Mouse (Mus musculus) MEL (cell line): Measurements from ENCODE around the gene Abca17. TPM values are rescaled to one million over a fixed set of nuclear protein-coding genes. Genes with fewer than 3 reads are reported as not detected.

Source experiments
- DNase-seq: peaks from one replicate; pipeline ENCODE4 v3.0.0; 2011; ENCODE audit warnings: low read depth, low spot score
- H3K27ac ChIP-seq: 2 replicates; pipeline ENCODE4 v1.5.1; 2012; ENCODE audit warnings: low read depth, mild to moderate bottlenecking, control low read depth, low read length, moderate library complexity; ENCODE audit not compliant: control insufficient read depth
- H3K27me3 ChIP-seq, 2 experiments: fragments of 150-350 bp in 1 of 2; sonication (generic) in 1 of 2; 2 replicates each; pipeline ENCODE4 v1.6.1; 2012; ENCODE audit warnings: low read length in 2 of 2, mild to moderate bottlenecking in 2 of 2, improper control_type of control experiment in 1 of 2, moderate library complexity in 1 of 2; ENCODE audit not compliant: insufficient read depth in 2 of 2, control insufficient read depth in 1 of 2
- H3K36me3 ChIP-seq, 2 experiments: 2 replicates each; pipeline ENCODE4 v1.6.1; 2012 to 2014; ENCODE audit warnings: low read length in 2 of 2, improper control_type of control experiment in 1 of 2, inconsistent platforms in 1 of 2, mild to moderate bottlenecking in 1 of 2; ENCODE audit not compliant: insufficient read depth in 2 of 2, control insufficient read depth in 1 of 2
- H3K4me1 ChIP-seq, 2 experiments: fragments of 150-350 bp in 1 of 2; sonication (generic) in 1 of 2; 2 replicates each; pipeline ENCODE4 v1.6.1; 2012; ENCODE audit warnings: low read length in 2 of 2, improper control_type of control experiment in 1 of 2, mild to moderate bottlenecking in 1 of 2; ENCODE audit not compliant: insufficient read depth in 2 of 2, control insufficient read depth in 1 of 2
- H3K4me3 ChIP-seq, 2 experiments: fragments of 150-350 bp in 1 of 2; sonication (generic) in 1 of 2; 2 replicates each; pipeline ENCODE4 v1.5.1; 2012; ENCODE audit warnings: low read depth in 2 of 2, low read length in 2 of 2, mild to moderate bottlenecking in 2 of 2, moderate library complexity in 2 of 2, control low read depth in 1 of 2, improper control_type of control experiment in 1 of 2; ENCODE audit not compliant: control insufficient read depth in 1 of 2, insufficient read depth in 1 of 2
- H3K79me2 ChIP-seq: 2 replicates; pipeline ENCODE4 v1.6.1; 2012; ENCODE audit warnings: mild to moderate bottlenecking, low read length, moderate library complexity; ENCODE audit not compliant: control insufficient read depth, poor library complexity, insufficient read depth
- H3K9ac ChIP-seq: 2 replicates; pipeline ENCODE4 v1.6.1; 2012; ENCODE audit warnings: low read depth, mild to moderate bottlenecking, control low read depth, low read length, moderate library complexity; ENCODE audit not compliant: control insufficient read depth, poor library complexity, severe bottlenecking
- H3K9me3 ChIP-seq: fragments of 150-350 bp; sonication (generic); replicated peaks from 2 replicates; pipeline ENCODE4 v1.6.1; 2012; ENCODE audit warnings: mild to moderate bottlenecking, low read length, improper control_type of control experiment, moderate library complexity; ENCODE audit not compliant: insufficient read depth
- BHLHE40 ChIP-seq: IDR thresholded peaks from 2 replicates; pipeline ENCODE4 v1.6.1; 2012; ENCODE audit warnings: low read depth, mild to moderate bottlenecking, inconsistent platforms, low read length, improper control_type of control experiment, borderline replicate concordance
- CHD1 ChIP-seq: IDR thresholded peaks from 2 replicates; pipeline ENCODE4 v1.6.1; 2012; ENCODE audit warnings: low read depth, mild to moderate bottlenecking, inconsistent platforms, low read length, improper control_type of control experiment
- CHD2 ChIP-seq: IDR thresholded peaks from 2 replicates; pipeline ENCODE4 v1.6.1; 2011; ENCODE audit warnings: low read length, improper control_type of control experiment
- CTCF ChIP-seq, 3 experiments: IDR thresholded peaks in 2 of 3; conservative IDR thresholded peaks in 1 of 3; 2 replicates each; pipeline ENCODE4 v1.5.1; 2011 to 2012; ENCODE audit warnings: low read length in 3 of 3, low read depth in 2 of 3, mild to moderate bottlenecking in 2 of 3, improper control_type of control experiment in 1 of 3, inconsistent platforms in 1 of 3, mixed read lengths in 1 of 3, moderate library complexity in 1 of 3; ENCODE audit not compliant: control insufficient read depth in 1 of 3, insufficient read depth in 1 of 3, poor library complexity in 1 of 3, severe bottlenecking in 1 of 3
- EP300 ChIP-seq, 2 experiments: IDR thresholded peaks; 2 replicates each; pipeline ENCODE4 v1.6.1; 2011; ENCODE audit warnings: improper control_type of control experiment in 2 of 2, low read length in 2 of 2, low read depth in 1 of 2, mild to moderate bottlenecking in 1 of 2
- GABPA ChIP-seq: IDR thresholded peaks from 2 replicates; pipeline ENCODE4 v1.6.1; 2012; ENCODE audit warnings: low read depth, mild to moderate bottlenecking, inconsistent platforms, low read length, improper control_type of control experiment, moderate library complexity
- GATA1 ChIP-seq: IDR thresholded peaks from 2 replicates; pipeline ENCODE4 v1.6.1; 2011; ENCODE audit warnings: low read depth, low read length, improper control_type of control experiment
- HCFC1 ChIP-seq: IDR thresholded peaks from 2 replicates; pipeline ENCODE4 v1.6.1; 2012; ENCODE audit warnings: low read depth, mild to moderate bottlenecking, inconsistent platforms, low read length, improper control_type of control experiment, moderate library complexity
- JUND ChIP-seq: IDR thresholded peaks from 2 replicates; pipeline ENCODE4 v1.6.1; 2011; ENCODE audit warnings: low read depth, mild to moderate bottlenecking, improper control_type of control experiment, low read length
- KAT2A ChIP-seq: conservative IDR thresholded peaks from 2 replicates; pipeline ENCODE4 v1.6.1; 2012; ENCODE audit warnings: low read depth, low read length, improper control_type of control experiment, inconsistent platforms
- MAFK ChIP-seq: IDR thresholded peaks from 2 replicates; pipeline ENCODE4 v1.6.1; 2011; ENCODE audit warnings: low read depth, mild to moderate bottlenecking, low read length, improper control_type of control experiment, borderline replicate concordance
- MAX ChIP-seq: IDR thresholded peaks from 2 replicates; pipeline ENCODE4 v1.6.1; 2011; ENCODE audit warnings: low read length, improper control_type of control experiment
- MEF2A ChIP-seq: IDR thresholded peaks from 2 replicates; pipeline ENCODE4 v1.6.1; 2014; ENCODE audit warnings: low read depth, mild to moderate bottlenecking, inconsistent platforms, low read length, improper control_type of control experiment; ENCODE audit not compliant: poor library complexity, insufficient replicate concordance, severe bottlenecking; ENCODE audit errors: extremely low read depth
- MYB ChIP-seq: IDR thresholded peaks from 2 replicates; pipeline ENCODE4 v1.6.1; 2011; ENCODE audit warnings: mild to moderate bottlenecking, low read depth, low read length, improper control_type of control experiment
- NELFE ChIP-seq: IDR thresholded peaks from 2 replicates; pipeline ENCODE4 v1.6.1; 2011; ENCODE audit warnings: low read depth, low read length, improper control_type of control experiment
- POLR2A ChIP-seq, 2 experiments: IDR thresholded peaks; 2 replicates each; pipeline ENCODE4 v1.6.1; 2011 to 2012; ENCODE audit warnings: low read length in 2 of 2, mild to moderate bottlenecking in 2 of 2, control low read depth in 1 of 2, improper control_type of control experiment in 1 of 2, low read depth in 1 of 2, moderate library complexity in 1 of 2; ENCODE audit not compliant: control insufficient read depth in 1 of 2, insufficient read depth in 1 of 2, poor library complexity in 1 of 2
- POLR2AphosphoS5 ChIP-seq: IDR thresholded peaks from 2 replicates; pipeline ENCODE4 v1.6.1; 2012; ENCODE audit warnings: low read depth, borderline replicate concordance, mild to moderate bottlenecking, inconsistent platforms, low read length, moderate library complexity, mixed read lengths
- RAD21 ChIP-seq: IDR thresholded peaks from 2 replicates; pipeline ENCODE4 v1.6.1; 2011; ENCODE audit warnings: mild to moderate bottlenecking, low read depth, low read length, improper control_type of control experiment
- SIN3A ChIP-seq: IDR thresholded peaks from 2 replicates; pipeline ENCODE4 v1.6.1; 2012; ENCODE audit warnings: low read length, improper control_type of control experiment, inconsistent platforms
- TAL1 ChIP-seq: IDR thresholded peaks from 2 replicates; pipeline ENCODE4 v1.6.1; 2012; ENCODE audit warnings: mild to moderate bottlenecking, inconsistent platforms, low read length, moderate library complexity, mixed read lengths
- TBP ChIP-seq: IDR thresholded peaks from 2 replicates; pipeline ENCODE4 v1.8.0; 2011; ENCODE audit warnings: low read depth, low read length, improper control_type of control experiment
- USF1 ChIP-seq: IDR thresholded peaks from 2 replicates; pipeline ENCODE4 v1.6.1; 2014; ENCODE audit warnings: low read depth, mild to moderate bottlenecking, inconsistent platforms, low read length, improper control_type of control experiment, moderate library complexity
- ZC3H11A ChIP-seq: IDR thresholded peaks from 2 replicates; pipeline ENCODE4 v1.6.1; 2012; ENCODE audit warnings: low read depth, mild to moderate bottlenecking, inconsistent platforms, low read length, improper control_type of control experiment
- ZKSCAN1 ChIP-seq: IDR thresholded peaks from 2 replicates; pipeline ENCODE4 v1.6.1; 2012; ENCODE audit warnings: low read depth, mild to moderate bottlenecking, inconsistent platforms, low read length, improper control_type of control experiment, moderate library complexity
- ZMIZ1 ChIP-seq: IDR thresholded peaks from 2 replicates; pipeline ENCODE4 v1.6.1; 2012; ENCODE audit warnings: low read depth, mild to moderate bottlenecking, inconsistent platforms, low read length, improper control_type of control experiment, moderate library complexity
- ZNF384 ChIP-seq: IDR thresholded peaks from 2 replicates; pipeline ENCODE4 v1.6.1; 2012; ENCODE audit warnings: low read depth, mild to moderate bottlenecking, inconsistent platforms, low read length, improper control_type of control experiment
- polyA plus RNA-seq, 2 experiments: library from polyadenylated mRNA; stranded (reverse) in 1 of 2; unstranded in 1 of 2; fragments of >175 nt in 1 of 2; fragments of >200 nt in 1 of 2; gene quantifications; 2 replicates each; pipeline versions ENCODE4 v1.2.1 to v1.2.4; 2012; ENCODE audit warnings: low replicate concordance in 2 of 2, low read depth in 1 of 2; ENCODE audit not compliant: insufficient read length in 2 of 2, insufficient read depth in 1 of 2, missing spikeins in 1 of 2
- total RNA-seq: library from RNA; depleted of rRNA; stranded (reverse); fragments of 300-350 nt; gene quantifications from 2 replicates; pipeline ENCODE4 v1.2.3, GENCODE M21; 2012

The Abca17 gene
- total and polyA plus RNA-seq, 3 experiments, result 0.03 to 0.04 TPM; not detected in 1

DNA sequence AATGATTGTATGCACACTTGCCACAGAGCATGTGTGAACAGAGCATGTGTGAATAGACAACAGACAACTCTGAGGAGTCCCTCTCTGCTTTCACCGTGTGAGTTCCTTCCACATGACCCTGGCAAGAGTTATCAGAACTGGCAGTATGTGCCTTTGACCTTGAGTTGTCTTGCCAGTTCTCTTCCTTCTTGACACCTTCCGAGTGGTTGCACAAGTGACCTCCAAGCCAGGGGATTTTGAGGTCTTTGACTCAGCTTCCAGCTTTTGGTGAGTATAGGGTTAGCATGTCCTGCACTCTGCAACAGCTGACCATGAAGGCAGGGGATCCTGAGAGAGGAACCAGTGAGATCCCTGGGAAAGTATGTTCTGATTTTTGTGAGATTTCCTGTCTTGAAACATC is 27.6 kb upstream of the Abca17 start:
- DNase-seq, result no peak
- Histone ChIP-seq H3K79me2 (no peaks in the 10 kb centered on the region), H3K9me3 (no peaks in the 10 kb centered on the region), H3K27me3 (no peaks in the 10 kb centered on the region), H3K9ac (no peak overlapping the region), H3K27ac (no peak overlapping the region), H3K36me3 (peaks cover 0 to 16% of the 10 kb centered on the region in 2 experiments; a peak in 3 of 4 replicates), H3K4me1 (no peaks in the 10 kb centered on the region), H3K4me3 (no peak overlapping the region)
- TF ChIP-seq USF1, result no peak
- TF ChIP-seq CTCF (IDR thresholded peaks at IDR 0.05 in 2 of 3, conservative IDR thresholded peaks at IDR 0.05 in 1 of 3; ENCODE audit: control insufficient read depth in 1 of 3, insufficient read depth in 1 of 3, low read depth in 2 of 3, low read length in 3 of 3, poor library complexity in 1 of 3, severe bottlenecking in 1 of 3), result no peak
- TF ChIP-seq MYB, result no peak
- TF ChIP-seq CHD1, result no peak
- TF ChIP-seq JUND, result no peak

DNA sequence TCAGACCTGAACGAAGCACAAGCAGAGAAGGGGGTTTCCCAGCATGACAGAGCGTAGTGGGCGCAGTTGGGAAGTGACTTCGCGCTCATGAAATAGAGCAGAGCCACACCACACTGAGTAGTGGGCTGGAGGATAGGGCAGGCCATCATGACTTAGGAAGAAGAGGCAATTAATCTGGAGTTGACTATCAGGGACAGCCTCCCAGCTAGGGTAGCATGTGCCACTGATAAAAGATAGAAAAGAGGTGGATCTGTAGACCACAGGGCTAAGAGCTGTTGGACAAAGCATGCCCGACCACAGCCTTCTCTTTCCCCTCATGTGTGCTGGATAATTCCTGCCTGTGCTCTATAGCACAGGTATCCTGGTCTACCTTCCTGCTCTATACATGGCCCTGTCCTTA is 25.0 kb upstream of the Abca17 start:
- H3K9me3 ChIP-seq, result no peaks in the 10 kb centered on the region
- DNase-seq, result peak; percentile 17
- no peak overlapping the region for H3K4me3 ChIP-seq
- no peaks in the 10 kb centered on the region for H3K4me1 ChIP-seq
- TF ChIP-seq MAX (no peak), KAT2A (no peak), EP300 (IDR thresholded peaks at IDR 0.05; ENCODE audit: low read depth in 1 of 2, low read length in 2 of 2) (peak in 1 of 2 experiments; percentile 38; a peak in 1 of 4 replicates), ZNF384 (no peak), POLR2AphosphoS5 (no peak), TAL1 (peak; percentile 18; the same call in 1 of the 2 replicates), TBP (no peak), NELFE (no peak), ZC3H11A (no peak), GATA1 (0 out of 2 replicates have a peak, but pooled peaks have one; percentile 16)
- H3K79me2 ChIP-seq, result no peaks in the 10 kb centered on the region
- H3K27ac ChIP-seq, result no peak overlapping the region
- no peaks in the 10 kb centered on the region for H3K27me3 ChIP-seq
- no peak overlapping the region for H3K9ac ChIP-seq
- H3K36me3 ChIP-seq, result peaks cover 0 to 12% of the 10 kb centered on the region in 2 experiments; a peak in 3 of 4 replicates

GRCm38 (mm10) chr17:24375094-24375712 is 24.3 kb upstream of the Abca17 start:
- TF ChIP-seq POLR2A (IDR thresholded peaks at IDR 0.05; ENCODE audit: control insufficient read depth in 1 of 2, insufficient read depth in 1 of 2, low read depth in 1 of 2, low read length in 2 of 2, poor library complexity in 1 of 2) (no peak), RAD21 (no peak), CHD2 (no peak), SIN3A (no peak), TAL1 (no peak), ZMIZ1 (no peak), MAFK (no peak), HCFC1 (no peak), MYB (no peak), ZKSCAN1 (no peak), CHD1 (no peak), GABPA (no peak), MAX (no peak), USF1 (no peak), BHLHE40 (no peak), POLR2AphosphoS5 (no peak), MEF2A (no peak)
- peaks cover 0 to 11% of the 10 kb centered on the region in 2 experiments; a peak in 3 of 4 replicates for H3K36me3 ChIP-seq
- H3K9me3 ChIP-seq, result no peaks in the 10 kb centered on the region
- no peaks in the 10 kb centered on the region for H3K4me1 ChIP-seq
- no peak overlapping the region for H3K27ac ChIP-seq
- no peak overlapping the region for H3K4me3 ChIP-seq
- no peaks in the 10 kb centered on the region for H3K79me2 ChIP-seq
- DNase-seq, result no peak
- H3K9ac ChIP-seq, result no peak overlapping the region
- H3K27me3 ChIP-seq, result no peaks in the 10 kb centered on the region
